Mouse (Mus musculus): ENCODE results near the gene Med6.
"Not testable (repeated sequence)": the region's sequence is repeated elsewhere in the genome, so short reads cannot be mapped to it uniquely, and the experiment has no call there.

The Med6 gene

DNA sequence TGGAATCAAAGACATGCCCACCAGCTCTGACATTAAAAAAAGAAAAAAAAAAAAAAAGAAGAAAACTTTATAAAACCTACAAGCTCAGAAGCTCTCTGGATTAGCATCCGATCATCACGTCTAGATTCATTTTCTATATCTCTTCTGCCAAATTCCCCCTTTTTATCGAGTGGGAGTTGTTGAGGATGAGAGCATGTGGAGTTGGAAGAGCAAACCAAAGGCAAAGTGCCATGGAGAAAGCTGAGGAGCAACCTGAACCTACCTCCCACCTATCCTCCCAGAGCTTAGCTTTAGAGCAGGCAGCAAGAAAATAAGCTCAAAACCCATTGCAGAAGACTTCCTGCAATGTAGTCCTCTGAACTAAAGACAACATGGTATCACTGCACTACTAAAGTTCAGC lies 30.6 kb downstream of the Med6 start:
- peak in 1 of 2 experiments; percentile 11 for DNase-seq (ENCODE audit: low spot score in 2 of 2)

- DNase-seq (ENCODE audit: low spot score in 2 of 2) = no peak
Observed at GRCm38 (mm10) chr12:81549286-81549685, 45.5 kb downstream of the Med6 start.

- DNase-seq (ENCODE audit: low spot score in 2 of 2) = no peak
Observed at GRCm38 (mm10) chr12:81547163-81547562, 47.6 kb downstream of the Med6 start.

DNA sequence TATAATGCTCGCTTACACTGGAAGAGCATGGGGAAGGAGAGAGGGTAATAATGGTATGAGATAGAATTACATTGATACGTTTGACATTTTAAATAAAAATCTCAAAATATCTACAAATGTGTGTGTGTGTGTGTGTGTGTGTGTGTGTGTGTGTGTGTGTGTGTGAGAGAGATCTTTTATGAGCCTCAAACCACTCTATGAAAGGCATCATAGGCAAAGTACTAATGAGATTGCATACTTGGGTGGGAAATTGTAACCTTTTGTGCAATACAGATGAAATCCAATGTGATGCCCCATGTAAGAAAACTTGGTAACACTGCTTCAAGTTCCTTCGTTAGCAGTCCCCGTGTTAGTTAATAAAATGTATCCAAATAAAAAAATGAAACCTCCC lies 61.8 kb downstream of the Med6 start:
- DNase-seq (ENCODE audit: low spot score in 2 of 2) = no peak

GRCm38 (mm10) chr12:81532316-81533028 lies 62.3 kb downstream of the Med6 start, which contains the start of the genes Gm20498 and Synj2bp:
Gm20498 (minus strand) TSS chr12:81532905.
Synj2bp (minus strand) TSS chr12:81532911.
- DNase-seq (ENCODE audit: low spot score in 2 of 2) = peak; percentile 90 to 92

DNA sequence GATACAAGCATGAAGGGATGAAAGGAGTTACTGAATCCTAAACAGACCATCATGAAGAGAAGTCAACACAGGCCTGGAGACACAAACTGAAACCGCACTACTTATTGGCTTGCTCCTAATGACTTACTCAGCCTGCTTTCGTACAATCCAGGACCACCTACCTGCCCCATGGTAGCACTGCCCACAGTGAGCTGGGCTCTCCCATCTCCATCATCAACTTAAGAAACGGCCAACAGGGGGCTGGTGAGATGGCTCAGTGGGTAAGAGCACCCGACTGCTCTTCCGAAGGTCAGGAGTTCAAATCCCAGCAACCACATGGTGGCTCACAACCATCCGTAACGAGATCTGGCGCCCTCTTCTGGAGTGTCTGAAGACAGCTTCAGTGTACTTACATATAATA lies 64.2 kb downstream of the Med6 start:
- not testable (repeated sequence) for DNase-seq (ENCODE audit: low spot score in 2 of 2)
